Comparison of ENCODE assay signal across 14 mouse cellular contexts in the genomic region with DNA sequence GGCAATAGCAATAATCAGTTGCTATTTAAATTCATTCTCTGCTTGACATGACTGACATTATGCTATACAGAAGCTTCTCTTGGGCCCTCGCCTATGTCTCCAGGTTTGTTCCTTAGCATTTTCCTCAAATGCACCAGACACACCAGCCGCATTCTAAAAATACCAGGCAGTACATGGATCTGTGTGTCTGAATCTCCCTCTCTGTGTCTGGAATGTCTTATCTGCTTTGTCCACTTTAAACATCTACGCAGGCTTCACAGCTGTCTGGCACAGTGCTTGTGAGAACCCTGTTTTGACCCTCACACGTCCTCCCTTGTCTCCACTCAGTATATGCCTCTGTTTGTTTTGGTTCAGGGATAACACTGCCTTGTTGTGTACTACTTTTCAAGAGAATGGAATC.
"Had no signal": no experiment of that assay in that cellular context is flagged by ENCODE, and none has a peak within 500 bp of the region (broad histone marks: within the 10 kb centered on the region; RNA-seq: fewer than 3 reads in every experiment).

No protein-coding gene starts in this region.

- H3K4me3 ChIP-seq: layer of hippocampus, adult 2 months; limb, embryonic 15.5 days; liver, embryonic 12.5 days; midbrain, embryonic 10.5 days; myocyte; neural tube, embryonic 15.5 days had no signal

- H3K4me1 ChIP-seq: limb, embryonic 15.5 days; liver, embryonic 12.5 days; midbrain, embryonic 10.5 days; neural tube, embryonic 15.5 days had no signal

- H3K27ac ChIP-seq: layer of hippocampus, adult 2 months; limb, embryonic 15.5 days; liver, embryonic 12.5 days; midbrain, embryonic 10.5 days; neural tube, embryonic 15.5 days had no signal

- H3K4me2 ChIP-seq: limb, embryonic 15.5 days; liver, embryonic 12.5 days; lung, embryonic 14.5 days; neural tube, embryonic 15.5 days had no signal

- H3K36me3 ChIP-seq: limb, embryonic 15.5 days; liver, embryonic 12.5 days; midbrain, embryonic 10.5 days; neural tube, embryonic 15.5 days had no signal

- ATAC-seq: liver, embryonic 12.5 days had no signal

- H3K27me3 ChIP-seq: limb, embryonic 15.5 days; liver, embryonic 12.5 days; neural tube, embryonic 15.5 days had no signal

- DNase-seq: kidney, postnatal 10 days; kidney, postnatal 4 days; lung, embryonic 14.5 days; lung, postnatal 10 days; lung, postnatal 4 days; midbrain, embryonic 14.5 days; thymus, adult 2 months; thymus, postnatal 25 days had no signal

- H3K9me3 ChIP-seq: limb, embryonic 15.5 days; liver, embryonic 12.5 days; midbrain, embryonic 10.5 days; neural tube, embryonic 15.5 days had no signal

- H3K9ac ChIP-seq: limb, embryonic 15.5 days; liver, embryonic 12.5 days; lung, embryonic 14.5 days; neural tube, embryonic 15.5 days had no signal
